Mouse (Mus musculus) hindlimb bud, embryonic 11.5 days (tissue): ENCODE measurements around the gene Pigm.

Experiments
- DNase-seq: peaks from one replicate; pipeline ENCODE4 v3.0.0-alpha.2; 2012; ENCODE audit warnings: low read depth, low spot score; ENCODE audit errors: extremely low spot score

Gene Pigm

DNA sequence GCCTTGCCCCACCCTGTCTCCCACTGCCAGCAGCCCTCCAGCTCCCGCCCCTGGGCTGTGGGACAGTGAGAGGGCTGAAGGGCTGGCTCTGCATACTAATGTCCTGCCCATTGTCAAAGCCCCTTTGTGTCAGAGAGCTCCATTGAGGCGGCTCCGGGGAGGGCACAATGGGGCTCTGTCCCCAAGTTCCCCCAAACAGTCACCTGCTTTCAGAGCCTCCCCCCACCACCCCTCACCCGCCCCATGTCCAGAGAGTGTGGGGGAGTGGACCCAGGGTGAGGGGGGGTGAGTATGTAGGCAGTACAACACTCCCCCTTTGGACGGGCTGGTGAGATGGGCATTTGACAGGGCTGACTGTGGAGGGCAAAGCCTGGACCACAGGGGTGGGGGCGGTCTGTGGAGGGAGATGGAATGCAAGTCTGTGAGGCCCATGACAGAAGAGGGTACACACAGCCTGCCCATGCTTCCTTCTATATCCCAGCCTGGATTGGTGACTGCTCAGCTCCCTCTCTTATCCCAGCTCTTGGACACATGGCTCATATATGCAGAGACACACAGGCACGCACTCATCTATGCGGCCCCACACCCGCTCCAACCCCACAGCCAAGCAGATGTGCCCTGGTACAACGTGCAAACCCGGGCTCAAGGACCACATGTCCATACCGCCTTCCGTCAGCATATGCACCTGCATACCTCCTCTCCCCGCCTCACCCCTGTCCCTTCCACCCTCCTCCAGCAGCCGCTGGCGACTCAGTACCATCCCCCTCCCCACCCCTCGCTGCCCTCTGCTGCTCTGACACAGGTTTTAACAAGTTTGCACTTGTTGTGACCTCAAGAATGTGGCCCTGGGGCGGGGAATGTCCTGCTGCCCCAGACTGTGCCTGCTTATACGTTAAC, 26.2 kb upstream of the Pigm start:
- no peak for DNase-seq

GRCm38 (mm10) chr1:172352001-172352400, 24.3 kb upstream of the Pigm start:
- DNase-seq, result no peak

- DNase-seq, result no peak
Observed at GRCm38 (mm10) chr1:172352453-172352852, 23.9 kb upstream of the Pigm start.

DNA sequence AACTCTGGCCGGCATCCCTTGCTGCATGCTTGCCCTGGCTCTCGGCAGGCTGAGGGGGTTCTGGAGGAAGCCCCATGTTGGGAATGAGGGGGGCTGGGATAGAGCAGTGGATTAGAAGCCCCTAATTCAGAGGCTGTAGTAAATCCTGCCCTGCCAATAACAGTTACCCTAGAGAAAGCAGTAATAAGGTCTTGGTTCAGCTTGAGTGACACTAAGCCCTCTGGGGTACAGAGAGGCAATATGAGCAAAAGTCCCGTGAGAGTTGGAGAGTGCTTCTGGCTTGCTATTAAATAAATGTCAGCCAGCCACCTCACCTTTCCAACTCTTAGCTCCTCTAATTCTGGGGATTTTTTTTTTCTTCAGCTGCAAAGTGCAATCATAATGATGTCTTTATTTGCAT, 21.0 kb upstream of the Pigm start:
- no peak for DNase-seq

- DNase-seq, result no peak
Observed at GRCm38 (mm10) chr1:172357550-172357949, 18.8 kb upstream of the Pigm start.

GRCm38 (mm10) chr1:172358341-172358740, 18.0 kb upstream of the Pigm start:
- DNase-seq, result no peak

GRCm38 (mm10) chr1:172364684-172365083, 11.7 kb upstream of the Pigm start:
- DNase-seq, result no peak

DNA sequence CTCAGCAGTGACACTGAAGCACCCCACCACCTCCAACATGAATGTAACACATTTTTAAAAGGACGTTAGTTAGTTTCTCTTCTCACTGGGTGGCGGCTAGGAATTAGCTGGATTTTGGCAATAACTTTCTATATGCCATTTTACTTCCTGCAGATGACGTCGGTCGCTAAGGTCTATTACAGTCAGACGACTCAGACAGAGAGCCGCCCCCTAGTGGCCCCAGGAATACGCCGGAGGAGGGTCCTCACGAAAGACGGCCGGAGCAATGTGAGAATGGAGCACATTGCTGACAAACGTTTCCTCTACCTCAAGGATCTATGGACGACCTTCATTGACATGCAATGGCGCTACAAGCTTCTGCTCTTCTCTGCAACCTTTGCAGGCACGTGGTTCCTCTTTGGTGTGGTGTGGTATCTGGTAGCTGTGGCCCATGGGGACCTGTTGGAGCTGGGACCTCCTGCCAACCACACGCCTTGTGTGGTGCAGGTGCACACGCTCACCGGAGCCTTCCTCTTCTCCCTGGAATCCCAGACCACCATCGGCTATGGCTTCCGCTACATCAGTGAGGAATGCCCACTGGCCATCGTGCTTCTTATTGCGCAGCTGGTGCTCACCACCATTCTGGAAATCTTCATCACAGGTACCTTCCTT, 7.5 kb upstream of the Pigm start:
- no peak for DNase-seq

- no peak for DNase-seq
Observed at GRCm38 (mm10) chr1:172376758-172377458, 562 bp downstream of the Pigm start.

DNA sequence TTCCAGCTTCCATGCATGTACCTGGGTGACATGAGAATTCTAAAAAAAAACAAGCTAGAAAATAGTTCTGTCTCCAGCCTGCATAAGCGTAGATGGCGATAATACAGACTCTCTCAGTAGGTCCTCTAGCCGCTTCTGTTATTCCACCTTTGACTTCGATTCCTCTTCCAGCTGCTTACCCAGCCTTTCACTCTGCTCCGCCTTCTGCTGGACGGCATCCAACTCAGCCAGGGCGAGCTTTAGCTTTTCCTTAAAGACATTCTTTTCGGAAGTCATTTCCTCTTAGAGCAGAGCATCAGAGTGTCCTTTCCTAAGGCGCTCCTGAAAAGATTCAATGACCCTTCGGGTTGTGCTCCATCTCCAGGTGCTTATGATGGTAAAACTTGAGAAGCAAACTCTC, 3.7 kb downstream of the Pigm start:
- DNase-seq, result no peak

- no peak for DNase-seq
Observed at GRCm38 (mm10) chr1:172382090-172382489, 5.7 kb downstream of the Pigm start.

DNA sequence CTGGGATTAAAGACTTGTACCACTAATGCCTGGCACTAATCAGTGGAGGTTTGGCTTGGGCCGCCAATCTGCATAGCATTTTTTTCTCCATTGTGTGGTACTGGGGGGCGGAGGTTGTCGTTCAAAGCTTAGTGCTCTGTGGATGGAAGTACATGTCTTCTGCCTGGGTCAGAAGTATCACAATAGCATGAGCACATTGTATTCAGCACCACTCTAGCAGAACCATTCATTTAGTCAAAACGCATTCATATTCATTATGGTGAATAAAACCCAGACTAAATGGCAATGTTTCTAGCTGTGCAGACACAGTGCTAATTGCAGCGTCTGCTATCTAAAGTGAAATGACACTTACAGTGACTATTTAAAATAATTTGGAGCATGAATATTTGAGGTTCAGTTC, 10.9 kb downstream of the Pigm start:
- no peak for DNase-seq

GRCm38 (mm10) chr1:172390769-172391168, 14.4 kb downstream of the Pigm start:
- DNase-seq, result no peak

GRCm38 (mm10) chr1:172391807-172392581, 15.6 kb downstream of the Pigm start:
- DNase-seq, result no peak

- DNase-seq, result no peak
Observed at GRCm38 (mm10) chr1:172392643-172393170, 16.4 kb downstream of the Pigm start.

DNA sequence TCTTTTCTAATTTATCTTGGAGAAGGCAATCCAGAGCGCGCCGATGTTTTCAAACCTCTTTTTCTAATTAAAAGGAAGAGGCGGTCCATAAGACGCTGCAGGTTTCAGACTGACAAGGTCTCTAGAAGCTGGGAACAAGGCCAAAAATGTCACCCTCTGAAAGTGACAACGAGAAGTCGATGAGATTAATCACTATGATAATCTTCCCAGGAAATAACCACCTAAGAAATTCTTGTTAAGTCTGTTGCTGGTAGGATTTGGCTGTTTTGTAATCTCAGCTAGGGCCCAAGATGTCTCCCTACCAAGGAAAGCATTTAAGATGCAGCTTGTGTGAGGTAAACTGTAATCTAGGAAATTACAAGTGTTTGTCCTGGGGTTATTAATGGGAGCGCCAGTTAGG, 17.4 kb downstream of the Pigm start:
- DNase-seq, result no peak

DNA sequence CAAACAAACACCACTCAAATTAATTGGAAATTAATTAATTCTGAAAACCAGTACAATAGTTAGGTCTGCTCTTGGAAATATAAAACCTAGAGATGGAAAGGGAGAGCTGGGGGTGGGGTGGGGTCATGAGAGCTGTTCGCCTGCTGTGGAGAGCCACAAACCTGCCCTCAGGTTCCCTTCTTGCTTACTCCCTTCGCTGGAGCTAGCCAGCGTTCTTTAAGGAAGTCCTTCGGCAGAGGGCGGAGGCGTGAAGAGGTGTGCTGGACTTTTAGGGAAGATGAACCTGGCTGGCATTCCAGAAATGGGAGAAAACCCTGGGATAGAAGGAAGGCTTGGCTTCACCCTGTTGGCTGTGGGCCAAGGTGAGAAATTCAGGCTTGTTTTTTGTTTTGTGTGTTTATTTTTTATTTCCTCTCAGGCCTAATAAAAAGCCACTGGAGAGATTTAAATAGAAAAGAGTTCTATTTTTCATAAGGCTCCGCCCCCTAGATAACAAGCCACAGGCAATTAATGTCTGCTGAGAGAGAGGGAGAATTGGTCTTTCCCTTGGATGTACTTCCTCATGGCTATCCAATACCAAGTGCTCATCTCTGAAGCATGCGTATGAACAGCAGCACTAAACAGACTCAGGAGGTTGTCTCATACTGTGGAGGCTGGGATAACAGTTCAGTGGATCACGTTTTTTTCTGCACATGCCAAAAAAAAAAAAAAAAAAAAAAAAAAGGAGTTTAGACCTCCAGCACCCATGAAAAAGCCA, 20.8 kb downstream of the Pigm start:
- DNase-seq, result no peak

GRCm38 (mm10) chr1:172406077-172406706, 29.8 kb downstream of the Pigm start:
- DNase-seq, result no peak

DNA sequence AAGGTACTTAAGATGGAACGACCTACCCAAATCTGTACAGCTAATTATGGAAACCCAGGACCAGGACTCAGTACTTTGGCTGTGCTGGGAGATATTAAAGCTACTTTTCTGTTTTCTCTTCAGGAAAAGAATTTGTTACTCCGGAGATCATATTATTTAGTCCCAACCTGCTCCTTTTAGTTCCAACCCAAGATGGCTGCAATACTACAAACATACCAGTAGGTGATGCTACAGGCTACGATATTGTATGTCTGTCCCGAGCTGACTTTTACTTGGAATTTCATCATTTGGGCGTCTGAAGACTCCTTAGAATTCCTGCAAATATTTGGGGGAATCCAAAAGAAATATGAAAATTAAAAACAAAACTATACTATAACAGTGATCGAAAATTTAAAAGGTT, 32.6 kb downstream of the Pigm start:
- peak; percentile 67 for DNase-seq

DNA sequence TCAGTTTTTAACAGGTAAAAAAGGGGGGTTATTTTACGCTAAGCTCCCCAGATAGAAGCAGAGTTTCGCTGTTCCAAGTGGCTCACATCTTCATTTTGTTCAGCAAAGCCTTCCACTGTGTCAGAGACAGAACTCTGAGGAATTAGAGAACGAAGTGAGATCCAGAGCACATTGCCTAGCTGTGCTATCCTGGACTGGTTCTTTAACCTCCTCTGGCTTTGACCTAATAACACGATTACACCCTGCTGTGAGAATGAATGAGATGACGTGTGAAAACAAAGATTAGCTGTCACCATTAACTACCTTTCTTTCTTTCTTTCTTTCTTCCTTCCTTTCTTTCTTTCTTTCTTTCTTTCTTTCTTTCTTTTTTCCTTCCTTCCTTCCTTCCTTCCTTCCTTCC, 33.1 kb downstream of the Pigm start:
- no peak for DNase-seq
